Mouse (Mus musculus) bone marrow macrophage, adult 2 months (primary cell): Measurements from ENCODE around the gene Hsd3b5.

Source experiments
- CTCF ChIP-seq: IDR thresholded peaks from 2 replicates; pipeline ENCODE4 v1.5.1; 2012; ENCODE audit warnings: low read depth, mild to moderate bottlenecking, low read length, moderate library complexity
- POLR2A ChIP-seq: IDR thresholded peaks from 2 replicates; pipeline ENCODE4 v1.6.1; 2012; ENCODE audit warnings: mild to moderate bottlenecking, low read depth, low read length, borderline replicate concordance

GRCm38 (mm10) chr3:98630152-98630551, at the start of gene Hsd3b5:
- TF ChIP-seq POLR2A (no peak), CTCF (no peak)
